Mouse (Mus musculus) forebrain, embryonic 16.5 days (tissue): ENCODE data around the gene Gjc1. TPM values are rescaled to one million over a fixed set of nuclear protein-coding genes. Genes with fewer than 3 reads are reported as not detected.

Experiments used
- ATAC-seq: fragments of 200-750 bp; cut with Nextera tagmentation; 2 replicates; pipeline ENCODE4 v1.8.0; 2017; ENCODE audit warnings: mild to moderate bottlenecking, moderate library complexity
- H3K27ac ChIP-seq: fragments of 300-500 bp; sonication (generic); 2 replicates; pipeline ENCODE4 v1.5.1; 2014; ENCODE audit warnings: low read length, control low read depth
- H3K27me3 ChIP-seq: fragments of 300-500 bp; sonication (generic); replicated peaks from 2 replicates; pipeline ENCODE4 v1.6.1; 2014; ENCODE audit warnings: low read length; ENCODE audit not compliant: control insufficient read depth, insufficient read depth
- H3K36me3 ChIP-seq: fragments of 300-500 bp; sonication (generic); 2 replicates; pipeline ENCODE4 v1.6.1; 2014; ENCODE audit not compliant: control insufficient read depth, insufficient read depth
- H3K4me1 ChIP-seq: fragments of 300-500 bp; sonication (generic); replicated peaks from 2 replicates; pipeline ENCODE4 v1.6.1; 2014; ENCODE audit warnings: low read length; ENCODE audit not compliant: control insufficient read depth, insufficient read depth
- H3K4me2 ChIP-seq: fragments of 300-500 bp; sonication (generic); 2 replicates; pipeline ENCODE4 v1.6.1; 2014; ENCODE audit warnings: mild to moderate bottlenecking, low read length, control low read depth
- H3K4me3 ChIP-seq: fragments of 300-500 bp; sonication (generic); replicated peaks from 2 replicates; pipeline ENCODE4 v1.5.1; 2014; ENCODE audit warnings: mild to moderate bottlenecking, low read length, control low read depth
- H3K9ac ChIP-seq: fragments of 300-500 bp; sonication (generic); replicated peaks from 2 replicates; pipeline ENCODE4 v1.6.1; 2014; ENCODE audit warnings: low read depth, low read length, control low read depth
- H3K9me3 ChIP-seq: fragments of 300-500 bp; sonication (generic); 2 replicates; pipeline ENCODE4 v1.6.1; 2016; ENCODE audit warnings: low read length; ENCODE audit not compliant: control insufficient read depth
- WGBS: fragments of 180-500 bp; shearing (Covaris S2); extraction: QIAGEN DNeasy Blood & Tissue Kit; methylation state at CpG from one replicate; pipeline ENCODE4 v1.1.7; 2014; 5-methylcytosine and 5-hydroxymethylcytosine counted together
- polyA plus RNA-seq: library from polyadenylated mRNA; unstranded; fragments of >200 nt; fragmentation: Nextera tagmentation; extraction: Ambion mirVana; gene quantifications from 2 replicates; pipeline ENCODE4 v1.2.1, GENCODE M21; 2015

The Gjc1 gene
- polyA plus RNA-seq, 1 experiment from 2014 or later: 41.9 TPM

DNA sequence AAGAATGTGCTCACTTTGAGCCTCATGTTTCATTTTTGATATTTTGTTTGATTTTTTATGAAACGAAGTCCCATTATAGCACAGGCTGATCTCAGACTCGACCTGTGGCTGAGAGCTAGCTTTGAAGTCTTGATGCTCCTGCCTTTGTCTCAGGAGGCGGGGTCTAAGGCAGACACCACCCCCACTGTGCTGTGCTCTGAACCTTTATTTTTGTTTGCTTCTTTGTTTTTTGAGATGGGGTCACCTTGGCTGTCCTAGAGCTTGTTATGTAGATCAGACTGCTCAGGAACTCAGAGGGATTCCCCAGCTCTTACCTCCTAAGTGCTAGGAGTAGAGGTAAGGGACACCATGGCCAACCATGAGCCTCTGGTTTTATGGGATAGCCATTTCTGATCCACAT is 932 bp upstream of the Gjc1 start:
- 8% methylated on average over 3 of the region's 3 CpGs for WGBS
- Histone ChIP-seq H3K4me1 (peaks cover 22% of the 10 kb centered on the region), H3K9me3 (no peaks in the 10 kb centered on the region), H3K27ac (no peak overlapping the region), H3K4me2 (no peak overlapping the region), H3K36me3 (no peaks in the 10 kb centered on the region), H3K9ac (no peak overlapping the region), H3K4me3 (no peak overlapping the region), H3K27me3 (peaks cover 6% of the 10 kb centered on the region; the same call in 1 of the 2 replicates)
- no peak for ATAC-seq

DNA sequence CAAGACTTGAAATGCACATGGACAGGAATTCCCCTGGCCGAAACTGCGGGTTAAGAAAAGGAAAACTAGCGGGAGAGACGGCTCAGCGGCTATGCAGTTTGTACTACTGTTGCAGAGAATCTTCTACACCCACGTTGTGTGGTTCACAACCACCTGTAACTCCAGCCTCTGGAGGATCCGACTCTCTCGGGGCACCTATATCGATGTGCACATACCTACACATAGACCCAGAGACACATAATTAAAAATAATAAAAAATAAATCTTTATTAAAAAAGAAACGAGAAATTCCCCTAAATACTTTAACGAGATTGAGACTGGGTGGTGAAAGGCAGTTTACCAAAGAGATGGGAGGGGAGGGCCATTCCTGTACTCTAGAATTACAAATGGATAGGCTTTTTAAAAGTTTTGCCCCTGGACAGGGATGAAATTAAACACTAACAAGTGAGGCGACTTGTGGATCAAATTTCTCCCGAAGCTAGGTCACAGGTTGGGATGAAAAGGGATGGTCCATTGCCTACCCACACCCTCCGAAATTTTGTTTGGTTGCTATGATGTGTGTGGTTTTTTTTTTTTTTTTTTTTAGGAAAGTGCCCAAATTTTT is 384 bp upstream of the Gjc1 start:
- Histone ChIP-seq H3K27me3 (peaks cover 6% of the 10 kb centered on the region; the same call in 1 of the 2 replicates), H3K4me2 (peak overlapping the region; percentile 62), H3K36me3 (no peaks in the 10 kb centered on the region), H3K4me1 (peaks cover 22% of the 10 kb centered on the region), H3K9ac (no peak overlapping the region), H3K27ac (no peak overlapping the region), H3K9me3 (no peaks in the 10 kb centered on the region), H3K4me3 (peak overlapping the region; percentile 88)
- WGBS: 4% methylated on average over 14 of the region's 14 CpGs
- ATAC-seq: no peak

- H3K9me3 ChIP-seq: no peaks in the 10 kb centered on the region
- peak; percentile 57 for ATAC-seq
- H3K36me3 ChIP-seq: no peaks in the 10 kb centered on the region
- whole genome bisulfite sequencing: under 1% methylated on average over 56 of the region's 92 CpGs
- peak overlapping the region; percentile 62 for H3K4me2 ChIP-seq
- peaks cover 6% of the 10 kb centered on the region; the same call in 1 of the 2 replicates for H3K27me3 ChIP-seq
- peak overlapping the region; percentile 88 for H3K4me3 ChIP-seq
- H3K9ac ChIP-seq: peak overlapping the region; percentile 94
- H3K4me1 ChIP-seq: peaks cover 22% of the 10 kb centered on the region
- peak overlapping the region; percentile 91 for H3K27ac ChIP-seq
Measured at GRCm38 (mm10) chr11:102818121-102819020, 1.1 kb downstream of the Gjc1 start.

DNA sequence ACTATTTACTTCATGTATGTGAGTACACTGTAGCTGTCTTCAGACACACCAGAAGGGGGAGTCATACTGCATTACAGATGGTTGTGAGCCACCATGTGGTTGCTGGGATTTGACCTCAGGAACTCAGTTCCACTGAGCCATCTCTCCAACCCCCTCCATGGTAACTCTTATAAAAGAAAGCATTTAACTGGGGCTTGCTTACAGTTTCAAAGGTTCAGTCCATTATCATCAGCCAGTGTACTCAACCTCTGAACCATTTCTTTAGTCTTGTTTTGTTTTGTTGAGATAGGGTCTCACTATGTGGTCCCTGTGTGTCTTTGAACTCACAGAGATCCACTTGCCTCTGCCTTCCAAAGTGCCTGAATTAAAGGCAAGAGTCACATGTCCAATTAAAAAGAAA is 4.6 kb downstream of the Gjc1 start:
- no peak overlapping the region for H3K9ac ChIP-seq
- H3K4me1 ChIP-seq: peaks cover 35% of the 10 kb centered on the region
- H3K27ac ChIP-seq: no peak overlapping the region
- peaks cover 3% of the 10 kb centered on the region; the same call in 1 of the 2 replicates for H3K36me3 ChIP-seq
- no peak for ATAC-seq
- no peaks in the 10 kb centered on the region for H3K9me3 ChIP-seq
- no peak overlapping the region for H3K4me3 ChIP-seq
- no peak overlapping the region for H3K4me2 ChIP-seq
- H3K27me3 ChIP-seq: no peaks in the 10 kb centered on the region

DNA sequence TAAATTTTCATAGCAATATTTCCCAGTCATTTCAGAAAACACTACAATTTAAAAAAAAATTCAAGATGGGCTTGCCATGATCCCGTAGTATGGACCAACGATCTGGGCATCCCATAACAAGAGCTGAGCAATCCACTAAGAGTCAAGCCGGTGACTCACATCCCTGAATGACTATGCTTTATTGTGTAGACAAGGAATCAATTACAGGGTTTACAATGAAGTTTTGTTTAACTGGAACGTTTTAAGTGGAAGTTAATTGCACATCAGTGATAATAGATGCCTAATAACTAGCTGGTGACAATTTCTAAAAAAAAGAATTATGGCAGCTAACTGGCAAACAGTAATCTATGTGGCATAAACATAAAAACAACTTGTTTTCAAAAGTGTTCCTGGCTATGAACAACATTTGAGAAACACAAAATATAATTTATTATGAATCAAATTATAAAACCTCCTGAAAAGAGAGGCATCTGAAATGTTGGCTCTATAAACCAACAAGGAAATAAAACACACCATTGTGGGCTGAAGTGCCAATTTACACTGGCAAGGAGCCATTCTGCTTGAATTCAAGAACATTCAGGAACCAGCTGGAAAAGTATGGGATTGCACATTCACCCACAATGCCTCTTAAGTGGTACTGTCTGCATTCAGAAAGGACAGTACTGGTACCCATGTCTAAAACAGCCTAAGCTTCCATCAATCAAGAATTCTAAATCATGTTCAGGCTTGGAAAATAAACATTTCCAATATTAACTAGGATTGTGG is 8.6 kb downstream of the Gjc1 start:
- WGBS: 13% methylated on average over 4 of the region's 4 CpGs
- ATAC-seq: peak; percentile 65

GRCm38 (mm10) chr11:102808246-102808645 is 11.3 kb downstream of the Gjc1 start:
- no peak overlapping the region for H3K4me3 ChIP-seq
- WGBS: 73% methylated on average over 5 of the region's 5 CpGs
- no peak for ATAC-seq

More for the DNA sequence above, 8.6 kb downstream of the Gjc1 start:
- no peak overlapping the region for H3K4me2 ChIP-seq
- H3K36me3 ChIP-seq: peaks cover 3% of the 10 kb centered on the region; the same call in 1 of the 2 replicates
- H3K27me3 ChIP-seq: no peaks in the 10 kb centered on the region
- H3K27ac ChIP-seq: peak overlapping the region; percentile 23; the same call in 1 of the 2 replicates
- peaks cover 19% of the 10 kb centered on the region for H3K4me1 ChIP-seq
- no peak overlapping the region for H3K9ac ChIP-seq
- H3K9me3 ChIP-seq: no peaks in the 10 kb centered on the region
- H3K4me3 ChIP-seq: no peak overlapping the region

GRCm38 (mm10) chr11:102803453-102803852 is 16.0 kb downstream of the Gjc1 start:
- Histone ChIP-seq H3K4me3 (no peak overlapping the region), H3K9ac (no peak overlapping the region), H3K27me3 (no peaks in the 10 kb centered on the region), H3K27ac (no peak overlapping the region), H3K4me1 (no peaks in the 10 kb centered on the region), H3K4me2 (no peak overlapping the region), H3K9me3 (no peaks in the 10 kb centered on the region), H3K36me3 (peaks cover 15% of the 10 kb centered on the region)
- no peak for ATAC-seq
- WGBS: 86% methylated on average over 5 of the region's 5 CpGs

More at GRCm38 (mm10) chr11:102808246-102808645, 11.3 kb downstream of the Gjc1 start:
- Histone ChIP-seq H3K9me3 (no peaks in the 10 kb centered on the region), H3K27ac (no peak overlapping the region), H3K27me3 (no peaks in the 10 kb centered on the region), H3K9ac (no peak overlapping the region), H3K36me3 (peaks cover 3% of the 10 kb centered on the region; the same call in 1 of the 2 replicates), H3K4me1 (peaks cover 15% of the 10 kb centered on the region), H3K4me2 (no peak overlapping the region)

- no peak for ATAC-seq
- Histone ChIP-seq H3K4me1 (no peaks in the 10 kb centered on the region), H3K4me2 (no peak overlapping the region), H3K27me3 (no peaks in the 10 kb centered on the region), H3K4me3 (no peak overlapping the region), H3K36me3 (no peaks in the 10 kb centered on the region; the same call in none of the 2 replicates), H3K9me3 (no peaks in the 10 kb centered on the region), H3K9ac (no peak overlapping the region), H3K27ac (no peak overlapping the region)
- WGBS: 58% methylated on average over 8 of the region's 8 CpGs
Measured at GRCm38 (mm10) chr11:102794157-102794556, 25.3 kb downstream of the Gjc1 start.
